20 mouse cellular contexts compared by ENCODE assay signal in the genomic region with DNA sequence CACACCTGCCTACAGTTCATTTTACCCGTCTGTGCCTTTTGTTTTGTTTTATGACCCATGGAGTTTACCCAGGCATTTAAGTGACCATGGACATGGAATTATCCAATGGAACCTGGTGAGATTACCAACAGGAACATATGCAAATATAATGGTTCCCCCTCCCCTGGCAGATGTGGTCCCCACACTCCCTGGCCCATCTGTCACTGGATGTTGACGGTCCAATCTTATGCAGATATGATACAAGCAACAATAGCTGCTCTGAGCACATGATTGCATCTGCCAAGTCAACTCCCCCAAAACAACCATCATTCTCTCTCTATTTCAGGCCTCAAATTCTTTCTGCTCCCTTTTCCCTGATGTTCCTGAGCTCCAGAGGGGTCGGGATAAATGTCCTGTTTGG.
"Had no signal": no experiment of that assay in that cellular context is flagged by ENCODE, and none has a peak within 500 bp of the region (broad histone marks: within the 10 kb centered on the region; RNA-seq: fewer than 3 reads in every experiment).

No protein-coding gene starts in this region.

- H3K9me3 ChIP-seq: liver, embryonic 13.5 days; liver, embryonic 15.5 days; lung, embryonic 15.5 days; megakaryocyte, embryonic 14.5 days; midbrain, embryonic 15.5 days; neural tube, embryonic 13.5 days had no signal

- DNase-seq: liver, embryonic 13.5 days; liver, postnatal 0 days; lung, adult 2 months; lung, postnatal 14 days; lung, postnatal 36 days; right cerebral cortex, adult 18-20 months; right cerebral cortex, postnatal 25 days; right cerebral cortex, postnatal 4 days; spleen, adult 18-20 months; thymus, adult 18-20 months; thymus, postnatal 14 days; thymus, postnatal 36 days had no signal

- H3K9ac ChIP-seq: liver, embryonic 13.5 days; liver, embryonic 15.5 days; liver, postnatal 0 days; lung, embryonic 15.5 days; midbrain, embryonic 15.5 days; neural tube, embryonic 13.5 days had no signal

- H3K4me3 ChIP-seq: liver, embryonic 13.5 days; liver, embryonic 15.5 days; lung, embryonic 15.5 days; megakaryocyte, embryonic 14.5 days; midbrain, embryonic 15.5 days; neural tube, embryonic 13.5 days had no signal

- H3K27me3 ChIP-seq: liver, embryonic 13.5 days; liver, embryonic 15.5 days; lung, embryonic 15.5 days; megakaryocyte, embryonic 14.5 days; midbrain, embryonic 15.5 days; neural tube, embryonic 13.5 days had no signal

- H3K36me3 ChIP-seq: liver, embryonic 13.5 days; liver, embryonic 15.5 days; lung, embryonic 15.5 days; midbrain, embryonic 15.5 days; neural tube, embryonic 13.5 days had no signal

- H3K27ac ChIP-seq: liver, embryonic 13.5 days; liver, embryonic 15.5 days; lung, embryonic 15.5 days; macrophage; midbrain, embryonic 15.5 days; neural tube, embryonic 13.5 days had no signal

- H3K4me1 ChIP-seq: liver, embryonic 13.5 days; liver, embryonic 15.5 days; lung, embryonic 15.5 days; megakaryocyte, embryonic 14.5 days; midbrain, embryonic 15.5 days; neural tube, embryonic 13.5 days had no signal

- H3K4me2 ChIP-seq: liver, embryonic 11.5 days; liver, embryonic 13.5 days; liver, embryonic 15.5 days; lung, embryonic 15.5 days; midbrain, embryonic 15.5 days; neural tube, embryonic 13.5 days had no signal

- ATAC-seq: liver, postnatal 0 days; lung, postnatal 0 days; midbrain, embryonic 15.5 days had no signal
